ENCODE assay signal across 8 mouse cellular contexts in the genomic region with DNA sequence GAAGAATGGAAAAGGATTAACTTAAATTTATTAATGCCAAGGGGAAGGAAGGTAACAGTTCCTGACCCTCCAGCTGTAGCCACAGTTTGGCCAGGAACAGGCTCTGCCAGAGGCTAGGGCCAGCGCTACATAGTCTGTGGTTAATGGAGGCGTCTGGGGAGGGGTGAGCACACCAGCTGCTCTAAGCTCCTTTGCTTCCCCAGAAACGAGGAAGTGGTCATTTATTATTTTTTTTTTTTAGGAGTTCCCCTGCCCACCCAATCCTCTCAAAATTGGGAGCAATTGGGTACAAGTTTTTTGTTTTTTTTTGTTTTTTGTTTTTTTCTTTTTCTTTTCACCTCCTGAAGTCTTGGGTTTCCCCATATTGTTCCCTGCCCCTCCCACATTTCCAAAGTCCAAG. TPM values are rescaled to one million over a fixed set of nuclear protein-coding genes. Genes with fewer than 3 reads are reported as not detected.
DNase-seq lines count a peak whose midpoint lies in the region; ATAC-seq and TF ChIP-seq lines count a peak whose summit lies in the region.

No protein-coding gene starts in this region.

- no peaks in the 10 kb centered on the region for H3K27me3 ChIP-seq in embryonic facial prominence, embryonic 11.5 days (ENCODE audit: control insufficient read depth, insufficient read depth, low read length)
- no peaks in the 10 kb centered on the region for H3K27me3 ChIP-seq in limb, embryonic 10.5 days (ENCODE audit: low read depth, poor library complexity, severe bottlenecking)
- H3K27me3 ChIP-seq in neural tube, embryonic 12.5 days (replicated peaks), result no peaks in the 10 kb centered on the region

- TF ChIP-seq CTCF in left cerebral cortex, adult 2 months (IDR thresholded peaks at IDR 0.05), result no peak

- WGBS in embryonic facial prominence, embryonic 11.5 days, result 19% methylated on average over 3 of the region's 3 CpGs
- 27% methylated on average over 3 of the region's 3 CpGs for WGBS in limb, embryonic 10.5 days
- 23% methylated on average over 3 of the region's 3 CpGs for WGBS in neural tube, embryonic 12.5 days

- H3K4me1 ChIP-seq in embryonic facial prominence, embryonic 11.5 days (ENCODE audit: control insufficient read depth, insufficient read depth, low read length), result no peaks in the 10 kb centered on the region
- H3K4me1 ChIP-seq in limb, embryonic 10.5 days, result peaks cover 22% of the 10 kb centered on the region
- H3K4me1 ChIP-seq in neural tube, embryonic 12.5 days, result peaks cover 7% of the 10 kb centered on the region

- no peak overlapping the region; the same call in 1 of the 2 replicates for H3K27ac ChIP-seq in left cerebral cortex, adult 2 months
- no peak overlapping the region for H3K27ac ChIP-seq in embryonic facial prominence, embryonic 11.5 days (replicated peaks; ENCODE audit: low read depth, low read length)
- peak overlapping the region; percentile 99 for H3K27ac ChIP-seq in limb, embryonic 10.5 days
- no peak overlapping the region for H3K27ac ChIP-seq in neural tube, embryonic 12.5 days

- peak overlapping the region; percentile 99 for H3K4me3 ChIP-seq in left cerebral cortex, adult 2 months
- no peak overlapping the region for H3K4me3 ChIP-seq in embryonic facial prominence, embryonic 11.5 days (ENCODE audit: low read depth, low read length)
- H3K4me3 ChIP-seq in limb, embryonic 10.5 days, result peak overlapping the region; percentile 100
- 0 out of 2 replicates have a peak overlapping the region, but pooled peaks have one; percentile 99 for H3K4me3 ChIP-seq in neural tube, embryonic 12.5 days

- no peaks in the 10 kb centered on the region for H3K9me3 ChIP-seq in embryonic facial prominence, embryonic 11.5 days (replicated peaks; ENCODE audit: control insufficient read depth, low read length)
- no peaks in the 10 kb centered on the region for H3K9me3 ChIP-seq in limb, embryonic 10.5 days (replicated peaks)
- H3K9me3 ChIP-seq in neural tube, embryonic 12.5 days, result no peaks in the 10 kb centered on the region

- H3K9ac ChIP-seq in embryonic facial prominence, embryonic 11.5 days (replicated peaks; ENCODE audit: low read length), result 0 out of 2 replicates have a peak overlapping the region, but pooled peaks have one; percentile 43
- no peak overlapping the region for H3K9ac ChIP-seq in neural tube, embryonic 12.5 days

- intact Hi-C loops in left cerebral cortex, adult 2 months (cut with DNase I), result loop anchor here (5.0 kb wide), 1 partner anchor 79 kb away; a partner anchor contains a TSS
- intact Hi-C loops in left cerebral cortex, postnatal 4 days (cut with DNase I), result no loop called here

- peak overlapping the region; percentile 29; the same call in 1 of the 2 replicates for H3K4me2 ChIP-seq in embryonic facial prominence, embryonic 11.5 days (ENCODE audit: low read depth, low read length)
- peak overlapping the region; percentile 68 for H3K4me2 ChIP-seq in neural tube, embryonic 12.5 days (replicated peaks)

- DNase-seq in left cerebral cortex, adult 2 months (ENCODE audit: extremely low spot score in 1 of 2, low spot score in 2 of 2), result no peak
- DNase-seq in left cerebral cortex, postnatal 4 days, result no peak
- peak; percentile 10 for DNase-seq in embryonic facial prominence, embryonic 11.5 days (ENCODE audit: low spot score)
- DNase-seq in limb, embryonic 10.5 days (ENCODE audit: low spot score), result no peak
- no peak for DNase-seq in left cerebral cortex, adult 9 months (ENCODE audit: low spot score in 2 of 2)
- DNase-seq in ovary, postnatal 14 days (ENCODE audit: low spot score), result no peak

- H3K36me3 ChIP-seq in embryonic facial prominence, embryonic 11.5 days (replicated peaks; ENCODE audit: control insufficient read depth, insufficient read depth, low read depth, low read length), result no peaks in the 10 kb centered on the region; the same call in 1 of the 2 replicates
- H3K36me3 ChIP-seq in limb, embryonic 10.5 days, result peaks cover 60% of the 10 kb centered on the region
- peaks cover 34% of the 10 kb centered on the region for H3K36me3 ChIP-seq in neural tube, embryonic 12.5 days

- no peak for ATAC-seq in embryonic facial prominence, embryonic 11.5 days (replicated peaks; ENCODE audit: insufficient number of reproducible peaks, low FRiP score, low TSS enrichment, low read depth)
- ATAC-seq in neural tube, embryonic 12.5 days (ENCODE audit: low FRiP score, low read depth), result no peak
- ATAC-seq in activated CD4-positive, CD25-positive, alpha-beta regulatory T cell, adult 4 months, result no peak

RNA-seq across cellular contexts. Expression of a gene that starts 0.9 kb away (rescaled TPM):
- 10 to 100 TPM; 52.5 to 54.7 TPM for total RNA-seq in left cerebral cortex, adult 2 months (2021)
- 10 to 100 TPM; 71.3 to 73.2 TPM for total RNA-seq in left cerebral cortex, postnatal 4 days (2021)
- 83.8 and 91.2 TPM in 2 replicates for polyA plus RNA-seq in embryonic facial prominence, embryonic 11.5 days (2014; fragmentation: Nextera tagmentation; extraction: Ambion mirVana)
- 78.5 and 84.5 TPM in 2 replicates for polyA plus RNA-seq in limb, embryonic 10.5 days (2016; fragmentation: Nextera tagmentation; extraction: Ambion mirVana)
- 57.8 and 64.4 TPM in 2 replicates for polyA plus RNA-seq in neural tube, embryonic 12.5 days (2016; fragmentation: Nextera tagmentation; extraction: Ambion mirVana)
- 10 to 100 TPM; 46.7 to 52.4 TPM for polyA plus RNA-seq in activated CD4-positive, CD25-positive, alpha-beta regulatory T cell, adult 4 months (2017; shearing (Covaris generic))

RNA-seq across cellular contexts. Expression of a gene that starts 59.4 kb away (rescaled TPM):
- 100 to 1,000 TPM; 115 to 122 TPM for total RNA-seq in left cerebral cortex, adult 2 months (2021)
- total RNA-seq in left cerebral cortex, postnatal 4 days (2021), result 100 to 1,000 TPM; 142 to 154 TPM
- polyA plus RNA-seq in embryonic facial prominence, embryonic 11.5 days (2014; fragmentation: Nextera tagmentation; extraction: Ambion mirVana), result 47.5 and 55.4 TPM in 2 replicates
- polyA plus RNA-seq in limb, embryonic 10.5 days (2016; fragmentation: Nextera tagmentation; extraction: Ambion mirVana), result 43.9 and 49.6 TPM in 2 replicates
- 46.0 and 48.6 TPM in 2 replicates for polyA plus RNA-seq in neural tube, embryonic 12.5 days (2016; fragmentation: Nextera tagmentation; extraction: Ambion mirVana)
- polyA plus RNA-seq in activated CD4-positive, CD25-positive, alpha-beta regulatory T cell, adult 4 months (2017; shearing (Covaris generic)), result 10 to 100 TPM; 58.3 to 58.5 TPM
